Mouse (Mus musculus) layer of hippocampus, postnatal 25 days (tissue): ENCODE data around the gene Olfr1282. TPM values are rescaled to one million over a fixed set of nuclear protein-coding genes. Genes with fewer than 3 reads are reported as not detected.
"Not testable (repeated sequence)": the region's sequence is repeated elsewhere in the genome, so short reads cannot be mapped to it uniquely, and the experiment has no call there.

Experiments used
- DNase-seq, 2 experiments: peaks; one replicate each; pipeline ENCODE4 v3.0.0; 2022; ENCODE audit warnings: mixed read lengths in 2 of 2, low spot score in 1 of 2; ENCODE audit errors: extremely low spot score in 1 of 2
- total RNA-seq, 2 experiments: library from RNA; stranded (reverse); gene quantifications; 2 replicates each; pipeline ENCODE4 v1.2.3; 2021

Olfr1282 gene
- total RNA-seq: not detected

- no peak for DNase-seq
These were observed at the start of gene Olfr1282 for GRCm38 (mm10) chr2:111335976-111336375. Gene Olfr1282, minus strand, starts transcription at chr2:111336076.

- DNase-seq: no peak
These were observed 39.3 kb upstream of the Olfr1282 start, which contains the start of gene Olfr1284 for GRCm38 (mm10) chr2:111375222-111375621. Gene Olfr1284, plus strand, starts transcription at chr2:111375522.

- DNase-seq: no peak
These were observed 30.6 kb upstream of the Olfr1282 start, which contains the start of gene Olfr1283 for GRCm38 (mm10) chr2:111366490-111366889. Gene Olfr1283, plus strand, starts transcription at chr2:111366790.

GRCm38 (mm10) chr2:111333721-111334120 is 2.2 kb downstream of the Olfr1282 start:
- not testable (repeated sequence) for DNase-seq

DNA sequence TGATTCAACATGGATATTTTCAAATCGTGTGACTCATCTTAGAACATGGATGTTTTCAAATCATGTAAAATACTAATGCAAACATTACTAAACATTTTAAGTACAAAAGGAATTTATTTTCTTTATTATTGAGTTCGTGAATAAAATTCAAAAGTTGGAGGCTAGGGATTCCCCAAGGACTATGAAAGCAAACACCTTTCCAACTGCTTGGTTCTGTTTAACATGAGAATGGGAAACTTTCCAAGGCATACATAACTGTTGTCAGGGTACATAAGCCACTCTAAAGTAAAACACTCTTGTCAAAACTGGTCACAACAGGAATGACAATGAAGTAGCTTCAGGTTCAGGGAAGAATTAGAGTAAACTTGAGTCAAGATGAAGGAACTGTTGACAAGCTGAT is 9.7 kb downstream of the Olfr1282 start, which contains the start of gene Olfr1281:
Olfr1281 (plus strand) TSS at position 301 of the 400 bp plus-strand sequence.
- no peak for DNase-seq

- DNase-seq: no peak
These were observed 22.2 kb downstream of the Olfr1282 start, which contains the start of gene Olfr1280 for GRCm38 (mm10) chr2:111313717-111314116. Gene Olfr1280, plus strand, starts transcription at chr2:111314017.

- DNase-seq: no peak
These were observed 35.5 kb downstream of the Olfr1282 start, which contains the start of gene Olfr1279 for GRCm38 (mm10) chr2:111300374-111300773. Gene Olfr1279, plus strand, starts transcription at chr2:111300635.

- no peak for DNase-seq
These were observed 37.3 kb downstream of the Olfr1282 start for GRCm38 (mm10) chr2:111298541-111298940.

DNA sequence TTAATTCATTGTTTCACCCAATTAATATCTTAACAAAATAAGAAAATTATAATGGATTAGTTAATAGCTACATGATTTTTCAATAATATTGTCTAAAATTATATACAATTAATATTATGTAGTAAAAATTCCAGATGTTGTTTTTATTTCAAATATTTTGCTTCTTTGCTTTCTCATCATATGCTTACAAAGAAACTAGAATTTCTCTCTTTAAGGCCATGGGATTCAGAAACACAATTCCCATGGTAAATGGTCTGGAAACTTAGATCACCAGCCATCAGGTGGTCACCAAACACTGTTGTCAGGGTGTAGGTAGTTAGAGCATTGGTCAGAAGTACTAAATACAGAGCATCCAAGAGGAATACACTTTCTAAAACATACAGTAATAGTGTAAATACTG is 46.0 kb downstream of the Olfr1282 start, which contains the start of gene Olfr1278:
Olfr1278 (plus strand) TSS at position 301 of the 400 bp plus-strand sequence.
- DNase-seq: no peak

Other genes starting within 250 kb of the Olfr1282 start
- gene Gm13941, start 230.1 kb downstream of the Olfr1282 start, total RNA-seq: not detected
- not detected for gene Gm15130, start 183.1 kb downstream of the Olfr1282 start, total RNA-seq
- not detected for gene 4930430A15Rik, start 106.5 kb downstream of the Olfr1282 start, total RNA-seq
- not detected for gene Olfr1275, start 100.8 kb downstream of the Olfr1282 start, total RNA-seq
- gene Olfr1276, start 81.6 kb downstream of the Olfr1282 start, total RNA-seq: not detected
- not detected for gene Olfr1277, start 62.0 kb downstream of the Olfr1282 start, total RNA-seq
- not detected for gene Olfr1278, start 45.9 kb downstream of the Olfr1282 start, total RNA-seq
- not detected for gene Olfr1279, start 35.4 kb downstream of the Olfr1282 start, total RNA-seq
- gene Olfr1280, start 22.1 kb downstream of the Olfr1282 start, total RNA-seq: not detected
- gene Olfr1281, start 9.6 kb downstream of the Olfr1282 start, total RNA-seq: not detected
- not detected for gene Olfr1283, start 30.7 kb upstream of the Olfr1282 start, total RNA-seq
- not detected for gene Olfr1284, start 39.4 kb upstream of the Olfr1282 start, total RNA-seq
- gene Olfr1286, start 87.0 kb upstream of the Olfr1282 start, total RNA-seq: not detected
- gene Olfr1287, start 113.1 kb upstream of the Olfr1282 start, total RNA-seq: not detected
- not detected for gene Olfr1288, start 138.0 kb upstream of the Olfr1282 start, total RNA-seq
- gene Olfr1289, start 144.7 kb upstream of the Olfr1282 start, total RNA-seq: not detected
- not detected for gene Olfr1290, start 157.8 kb upstream of the Olfr1282 start, total RNA-seq
- gene Olfr1291-ps1, start 161.1 kb upstream of the Olfr1282 start, total RNA-seq: not detected
- not detected for gene Olfr1293-ps, start 189.1 kb upstream of the Olfr1282 start, total RNA-seq
- not detected for gene Olfr1294, start 204.2 kb upstream of the Olfr1282 start, total RNA-seq
- not detected for gene Olfr1295, start 233.6 kb upstream of the Olfr1282 start, total RNA-seq